Mouse (Mus musculus) liver, embryonic 14.5 days (tissue): ENCODE results near the gene Repin1. TPM values are rescaled to one million over a fixed set of nuclear protein-coding genes. Genes with fewer than 3 reads are reported as not detected.

Source experiments
- ATAC-seq: fragments of 200-750 bp; cut with Nextera tagmentation; 2 replicates; pipeline ENCODE4 v1.8.0; 2017; ENCODE audit warnings: moderate number of reproducible peaks, mild to moderate bottlenecking, moderate library complexity; ENCODE audit not compliant: insufficient read depth
- DNase-seq, 3 experiments: peaks; one replicate each; pipeline ENCODE4 v3.0.0-alpha.2; 2012 to 2013; ENCODE audit warnings: low read depth in 3 of 3, low spot score in 3 of 3
- H3K27ac ChIP-seq: fragments of 300-500 bp; sonication (generic); 2 replicates; pipeline ENCODE4 v1.5.1; 2014; ENCODE audit warnings: moderate library complexity, mild to moderate bottlenecking, control low read depth, inconsistent platforms
- H3K27me3 ChIP-seq: fragments of 300-500 bp; sonication (generic); 2 replicates; pipeline ENCODE4 v1.6.1; 2014; ENCODE audit warnings: mild to moderate bottlenecking, low read length, moderate library complexity; ENCODE audit not compliant: control insufficient read depth, insufficient read depth
- H3K36me3 ChIP-seq: fragments of 300-500 bp; sonication (generic); replicated peaks from 2 replicates; pipeline ENCODE4 v1.6.1; 2014; ENCODE audit warnings: low read depth; ENCODE audit not compliant: control insufficient read depth, insufficient read depth
- H3K4me1 ChIP-seq, 2 experiments: fragments of 200-500 bp in 1 of 2; fragments of 300-500 bp in 1 of 2; sonication (generic) in 1 of 2; replicated peaks; 2 replicates each; pipeline ENCODE4 v1.6.1; 2012 to 2014; ENCODE audit warnings: antibody characterized with exemption in 1 of 2, inconsistent platforms in 1 of 2, low read length in 1 of 2; ENCODE audit not compliant: control insufficient read depth in 2 of 2, insufficient read depth in 2 of 2
- H3K4me2 ChIP-seq: fragments of 300-500 bp; sonication (generic); 2 replicates; pipeline ENCODE4 v1.6.1; 2014; ENCODE audit warnings: low read depth, mild to moderate bottlenecking, control low read depth, moderate library complexity
- H3K4me3 ChIP-seq, 2 experiments: fragments of 200-500 bp in 1 of 2; fragments of 300-500 bp in 1 of 2; sonication (generic) in 1 of 2; 2 replicates each; pipeline ENCODE4 v1.5.1; 2012 to 2014; ENCODE audit warnings: low read depth in 2 of 2, low read length in 2 of 2, mild to moderate bottlenecking in 2 of 2, control low read depth in 1 of 2, inconsistent platforms in 1 of 2, moderate library complexity in 1 of 2; ENCODE audit not compliant: insufficient read depth in 1 of 2
- H3K9ac ChIP-seq: fragments of 300-500 bp; sonication (generic); replicated peaks from 2 replicates; pipeline ENCODE4 v1.6.1; 2014; ENCODE audit warnings: mild to moderate bottlenecking, control low read depth, moderate library complexity
- H3K9me3 ChIP-seq: fragments of 300-500 bp; sonication (generic); 2 replicates; pipeline ENCODE4 v1.6.1; 2016; ENCODE audit warnings: low read length, mixed read lengths; ENCODE audit not compliant: control insufficient read depth
- CTCF ChIP-seq: IDR thresholded peaks from 2 replicates; pipeline ENCODE4 v1.5.1; 2016; ENCODE audit warnings: antibody characterized with exemption, low read depth, control low read depth
- EP300 ChIP-seq: IDR thresholded peaks from 2 replicates; pipeline ENCODE4 v1.6.1; 2016; ENCODE audit warnings: antibody characterized with exemption, low read depth
- WGBS: fragments of 180-500 bp; shearing (Covaris S2); extraction: QIAGEN DNeasy Blood & Tissue Kit; methylation state at CpG from one replicate; pipeline ENCODE4 v1.1.7; 2014; ENCODE audit not compliant: insufficient replicate concordance; 5-methylcytosine and 5-hydroxymethylcytosine counted together
- polyA plus RNA-seq, 2 experiments: library from polyadenylated mRNA; depleted of rRNA in 1 of 2; stranded (reverse) in 1 of 2; unstranded in 1 of 2; fragments of >200 nt; fragmentation: Nextera tagmentation in 1 of 2; extraction: Ambion mirVana in 1 of 2; gene quantifications; 2 replicates each; pipeline versions ENCODE4 v1.2.1 to v1.2.3; 2012 to 2014

Repin1 gene
- polyA plus RNA-seq, 2 experiments, result 6.3 to 7.1 TPM

DNA sequence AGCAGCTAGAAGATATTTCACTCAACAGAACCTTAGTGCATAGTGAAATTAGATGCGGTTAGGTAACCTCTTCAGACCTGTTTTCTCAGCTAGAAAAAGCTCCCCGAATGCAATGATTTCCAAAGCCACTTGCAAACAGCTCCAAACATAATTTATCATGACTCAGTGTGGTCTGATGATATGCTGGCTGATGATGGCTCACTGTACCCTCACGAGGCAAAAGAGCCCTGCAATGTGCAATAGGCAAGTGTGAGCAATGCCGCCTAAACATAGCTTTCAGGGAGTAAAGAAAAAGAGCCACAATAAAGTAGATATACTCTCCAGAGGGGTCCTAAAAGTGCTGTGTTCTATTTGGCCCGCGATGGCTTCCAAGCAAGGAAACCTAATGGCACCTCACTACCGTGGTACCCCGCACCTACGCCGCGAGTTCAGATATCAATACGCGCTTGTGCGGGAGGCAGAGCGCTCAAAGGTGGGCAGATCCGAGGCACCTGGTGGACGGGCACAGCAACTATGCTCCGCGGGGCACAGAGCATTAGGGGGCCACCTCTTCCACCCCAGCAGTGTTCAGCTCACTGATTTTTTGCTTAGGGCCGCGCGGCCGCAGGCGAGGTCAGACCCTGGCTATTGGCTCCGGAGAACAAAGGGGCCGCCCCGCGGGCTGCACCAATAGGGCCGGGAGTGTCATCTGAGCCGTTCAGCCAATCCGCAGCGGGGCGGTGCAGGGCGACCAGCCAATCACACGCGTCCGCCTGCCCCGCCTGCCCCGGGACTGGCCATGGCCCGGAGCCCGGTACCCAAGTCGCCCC, 7.8 kb downstream of the Repin1 start, which contains the start of gene Zfp775:
Gene Zfp775 (plus strand): TSS at position 793 of the 809 bp plus-strand sequence.
- DNase-seq (peak; percentile 76), ATAC-seq (peak; percentile 99)
- TF ChIP-seq CTCF (peak; percentile 18; the same call in 1 of the 2 replicates), EP300 (no peak)

DNA sequence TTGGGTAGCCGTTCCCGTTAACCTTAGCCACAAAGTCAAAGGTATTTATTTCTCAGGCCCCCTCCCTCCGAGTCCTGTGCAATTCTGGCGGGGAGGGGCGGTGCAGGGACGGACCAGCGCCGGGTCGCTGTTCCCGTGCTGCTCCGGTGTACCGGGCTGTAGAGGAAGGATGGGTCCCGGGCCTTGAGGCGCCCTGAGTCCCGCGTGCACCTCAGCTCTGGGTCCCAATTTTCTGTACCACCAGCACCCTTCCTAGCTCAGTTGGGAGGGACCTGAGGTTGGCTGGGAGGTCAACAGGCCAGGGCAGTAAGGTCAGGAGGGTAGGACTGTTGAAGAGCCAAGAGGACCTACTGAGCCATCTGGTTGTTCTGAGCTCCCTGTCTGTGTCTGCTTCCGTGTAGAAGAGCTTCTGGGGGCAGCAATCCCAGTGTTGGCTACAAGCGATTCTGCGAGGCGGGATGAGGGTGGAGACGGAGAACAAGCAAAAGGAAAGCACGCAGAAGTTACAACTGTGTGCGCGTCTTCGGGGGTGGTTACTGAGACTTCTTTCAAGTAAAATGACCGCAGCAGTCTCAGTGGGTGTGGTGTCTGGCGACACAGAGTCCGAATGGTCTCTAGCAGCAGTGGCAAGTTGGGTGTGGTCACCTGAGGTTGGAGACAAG, 8.5 kb downstream of the Repin1 start:
- Histone ChIP-seq H3K27me3 (no peaks in the 10 kb centered on the region), H3K9ac (peak overlapping the region; percentile 66), H3K27ac (peak overlapping the region; percentile 42), H3K4me1 (peaks cover 5 to 8% of the 10 kb centered on the region in 2 experiments), H3K4me3 (peak overlapping the region; percentile 68 to 75), H3K4me2 (peak overlapping the region; percentile 96), H3K36me3 (no peaks in the 10 kb centered on the region; the same call in 1 of the 2 replicates), H3K9me3 (no peaks in the 10 kb centered on the region)
- no peak for DNase-seq
- WGBS, result 2% methylated on average over 28 of the region's 28 CpGs
- peak; percentile 68 for ATAC-seq
- TF ChIP-seq CTCF, result no peak
- TF ChIP-seq EP300, result no peak

More for the DNA sequence above, 7.8 kb downstream of the Repin1 start, which contains the start of gene Zfp775:
- WGBS, result 5% methylated on average over 42 of the region's 42 CpGs
- H3K4me1 ChIP-seq, result peaks cover 5 to 8% of the 10 kb centered on the region in 2 experiments
- H3K27ac ChIP-seq, result peak within 1 kb of the TSS; percentile 42
- peak within 1 kb of the TSS; percentile 96 for H3K4me2 ChIP-seq
- H3K27me3 ChIP-seq, result no peaks in the 10 kb centered on the region
- H3K9me3 ChIP-seq, result no peaks in the 10 kb centered on the region; the same call in 1 of the 2 replicates
- peak within 1 kb of the TSS; percentile 66 for H3K9ac ChIP-seq
- H3K36me3 ChIP-seq, result no peaks in the 10 kb centered on the region; the same call in 1 of the 2 replicates
- H3K4me3 ChIP-seq, result peak within 1 kb of the TSS; percentile 68 to 75

DNA sequence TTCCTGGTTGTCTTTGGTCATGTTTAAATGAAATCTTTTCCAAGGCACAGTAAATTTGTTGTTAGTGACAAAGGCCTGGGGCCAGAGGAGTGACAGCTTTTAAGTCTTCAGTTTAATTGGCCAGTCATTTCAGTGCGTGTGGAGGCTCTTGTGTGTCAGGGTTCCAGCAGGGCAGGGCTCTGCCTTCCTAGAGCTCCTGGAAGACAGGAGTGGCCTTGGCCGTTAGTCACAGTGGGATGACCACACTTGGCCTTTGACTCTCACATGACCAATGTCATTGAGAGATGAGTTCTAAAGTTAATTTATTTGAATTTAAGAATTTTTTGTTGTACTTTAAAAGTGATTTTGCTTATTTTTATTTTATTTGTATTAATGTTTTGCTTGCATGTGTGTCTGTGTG, 14.4 kb downstream of the Repin1 start:
- Histone ChIP-seq H3K4me1 (no peaks in the 10 kb centered on the region), H3K27me3 (no peaks in the 10 kb centered on the region), H3K36me3 (no peaks in the 10 kb centered on the region), H3K9ac (no peak overlapping the region), H3K27ac (no peak overlapping the region), H3K4me2 (no peak overlapping the region), H3K9me3 (no peaks in the 10 kb centered on the region), H3K4me3 (no peak overlapping the region)
- DNase-seq (no peak), ATAC-seq (no peak)
- TF ChIP-seq CTCF (no peak), EP300 (no peak)
- 71% methylated on average over 2 of the region's 2 CpGs for WGBS

DNA sequence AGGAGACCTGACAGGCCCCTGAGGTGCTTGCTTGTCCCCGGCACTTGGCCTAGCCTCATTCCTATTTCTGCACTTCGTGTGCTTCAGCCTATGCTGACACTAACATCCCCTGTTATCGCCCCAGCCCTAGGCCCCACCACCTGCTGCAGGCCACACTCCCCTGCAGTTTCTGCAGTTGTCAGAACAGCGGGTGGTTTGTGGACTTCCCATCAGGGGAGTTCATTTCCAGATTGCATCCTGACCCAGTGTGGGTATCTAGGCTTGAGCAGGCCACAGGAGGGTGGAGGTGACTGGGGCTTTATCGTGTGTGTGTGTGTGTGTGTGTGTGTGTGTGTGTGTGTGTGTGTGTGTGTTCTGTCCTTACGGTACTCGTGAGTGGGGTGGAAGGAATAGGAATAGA, 15.8 kb downstream of the Repin1 start:
- H3K9me3 ChIP-seq, result no peaks in the 10 kb centered on the region
- H3K36me3 ChIP-seq, result no peaks in the 10 kb centered on the region
- H3K9ac ChIP-seq, result no peak overlapping the region
- H3K4me3 ChIP-seq, result no peak overlapping the region
- H3K4me2 ChIP-seq, result no peak overlapping the region
- WGBS, result 36% methylated on average over 7 of the region's 7 CpGs
- no peak for DNase-seq
- no peak overlapping the region for H3K27ac ChIP-seq
- ATAC-seq, result peak; percentile 62; the same call in 1 of the 2 replicates
- no peaks in the 10 kb centered on the region for H3K4me1 ChIP-seq
- no peaks in the 10 kb centered on the region for H3K27me3 ChIP-seq
- TF ChIP-seq CTCF (no peak), EP300 (no peak)

DNA sequence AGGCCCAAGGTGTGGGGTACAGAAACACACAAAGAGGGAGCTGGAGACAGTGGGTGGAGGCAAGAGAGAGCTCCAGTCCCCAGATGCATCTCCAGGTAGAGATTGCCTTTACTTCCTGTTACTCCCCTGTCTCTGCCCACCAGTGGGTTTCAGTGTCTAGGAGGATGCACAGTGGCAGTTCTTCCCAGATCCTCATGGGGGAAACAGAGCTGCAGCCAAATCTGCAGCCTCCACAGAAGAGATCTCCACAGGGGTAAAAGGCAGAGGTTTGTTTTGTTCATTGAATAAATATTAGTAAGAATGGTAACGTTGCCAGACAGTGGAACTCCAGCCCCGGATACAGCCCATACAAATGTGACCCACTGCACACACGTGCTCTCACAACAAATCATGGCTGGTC, 17.0 kb downstream of the Repin1 start:
- Histone ChIP-seq H3K4me3 (no peak overlapping the region), H3K27me3 (no peaks in the 10 kb centered on the region), H3K9me3 (no peaks in the 10 kb centered on the region), H3K27ac (no peak overlapping the region), H3K4me1 (no peaks in the 10 kb centered on the region; a peak in 1 of 4 replicates), H3K9ac (no peak overlapping the region), H3K36me3 (no peaks in the 10 kb centered on the region), H3K4me2 (no peak overlapping the region)
- ATAC-seq (no peak), DNase-seq (no peak)
- TF ChIP-seq CTCF, result no peak
- TF ChIP-seq EP300, result no peak
- 50% methylated on average over 3 of the region's 3 CpGs for WGBS
